Mouse (Mus musculus) spleen, adult 2 months (tissue): ENCODE data around the gene Glipr1l3.
"Not testable (repeated sequence)": the region's sequence is repeated elsewhere in the genome, so short reads cannot be mapped to it uniquely, and the experiment has no call there.

ENCODE experiments used
- CTCF ChIP-seq: fragments of 200-500 bp; IDR thresholded peaks from 2 replicates; pipeline ENCODE4 v1.5.1; 2011; ENCODE audit warnings: mild to moderate bottlenecking, inconsistent platforms; ENCODE audit not compliant: insufficient read depth, insufficient read length, insufficient replicate concordance; ENCODE audit errors: extremely low read depth
- POLR2A ChIP-seq: fragments of 200-500 bp; IDR thresholded peaks from 2 replicates; pipeline ENCODE4 v1.6.1; 2011; ENCODE audit warnings: low read depth, low read length, inconsistent platforms

DNA sequence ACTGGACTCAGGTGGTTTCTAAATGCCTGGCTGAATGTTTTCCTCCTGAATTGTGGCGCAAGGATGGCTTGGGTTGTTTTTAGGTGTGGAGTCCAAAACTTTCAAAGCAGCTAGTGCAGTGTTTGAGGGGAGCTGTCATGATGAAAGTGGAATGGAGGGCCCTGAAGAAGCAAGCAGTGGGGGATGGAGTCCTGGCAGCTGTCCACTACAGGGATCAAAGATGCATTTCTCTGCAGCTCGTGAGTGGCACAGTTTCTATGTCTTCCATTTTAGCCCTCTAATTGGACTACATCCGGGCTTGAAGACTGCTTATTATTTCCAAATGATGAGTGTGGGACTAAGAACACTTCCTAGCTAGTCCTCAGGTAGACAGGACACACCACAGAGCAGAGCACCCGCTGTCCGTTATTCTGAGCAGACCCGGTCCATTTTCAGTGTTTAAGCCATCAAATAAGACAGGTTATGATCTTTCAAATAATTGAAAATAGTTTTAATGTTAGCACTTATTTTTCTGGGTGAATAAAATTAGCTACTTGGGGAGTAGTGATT lies 32.4 kb downstream of the Glipr1l3 start:
- not testable (repeated sequence) for TF ChIP-seq CTCF, POLR2A
